Mouse (Mus musculus) hindbrain, embryonic 16.5 days (tissue): ENCODE measurements around the gene Bola1. TPM values are rescaled to one million over a fixed set of nuclear protein-coding genes. Genes with fewer than 3 reads are reported as not detected.

Source experiments
- ATAC-seq: fragments of 200-750 bp; cut with Nextera tagmentation; 2 replicates; pipeline ENCODE4 v1.8.0; 2017; ENCODE audit warnings: moderate TSS enrichment, moderate library complexity
- H3K27ac ChIP-seq: fragments of 300-500 bp; sonication (generic); 2 replicates; pipeline ENCODE4 v1.5.1; 2014; ENCODE audit warnings: low read depth, mild to moderate bottlenecking, control low read depth, low read length, moderate library complexity
- H3K27me3 ChIP-seq: fragments of 300-500 bp; sonication (generic); replicated peaks from 2 replicates; pipeline ENCODE4 v1.6.1; 2014; ENCODE audit warnings: low read length; ENCODE audit not compliant: control insufficient read depth, insufficient read depth
- H3K36me3 ChIP-seq: fragments of 300-500 bp; sonication (generic); 2 replicates; pipeline ENCODE4 v1.6.1; 2014; ENCODE audit warnings: mild to moderate bottlenecking, low read length, moderate library complexity, mixed read lengths; ENCODE audit not compliant: control insufficient read depth, insufficient read depth
- H3K4me1 ChIP-seq: fragments of 300-500 bp; sonication (generic); 2 replicates; pipeline ENCODE4 v1.6.1; 2014; ENCODE audit warnings: low read depth, low read length; ENCODE audit not compliant: control insufficient read depth, insufficient read depth
- H3K4me2 ChIP-seq: fragments of 300-500 bp; sonication (generic); 2 replicates; pipeline ENCODE4 v1.6.1; 2014; ENCODE audit warnings: mild to moderate bottlenecking, low read length, control low read depth, moderate library complexity
- H3K4me3 ChIP-seq: fragments of 300-500 bp; sonication (generic); 2 replicates; pipeline ENCODE4 v1.5.1; 2014; ENCODE audit warnings: mild to moderate bottlenecking, low read length, control low read depth, moderate library complexity
- H3K9ac ChIP-seq: fragments of 300-500 bp; sonication (generic); 2 replicates; pipeline ENCODE4 v1.6.1; 2014; ENCODE audit warnings: low read depth, mild to moderate bottlenecking, control low read depth, low read length, moderate library complexity
- H3K9me3 ChIP-seq: fragments of 300-500 bp; sonication (generic); 2 replicates; pipeline ENCODE4 v1.6.1; 2014; ENCODE audit warnings: mild to moderate bottlenecking, low read length, moderate library complexity; ENCODE audit not compliant: control insufficient read depth
- WGBS: fragments of 180-500 bp; shearing (Covaris S2); extraction: QIAGEN DNeasy Blood & Tissue Kit; methylation state at CpG from one replicate; pipeline ENCODE4 v1.1.7; 2014; 5-methylcytosine and 5-hydroxymethylcytosine counted together
- polyA plus RNA-seq: library from polyadenylated mRNA; unstranded; fragments of >200 nt; fragmentation: Nextera tagmentation; extraction: Ambion mirVana; gene quantifications from 2 replicates; pipeline ENCODE4 v1.2.1, GENCODE M21; 2015

Bola1 gene
- polyA plus RNA-seq, 1 experiment from 2014 or later, result 57.2 TPM

DNA sequence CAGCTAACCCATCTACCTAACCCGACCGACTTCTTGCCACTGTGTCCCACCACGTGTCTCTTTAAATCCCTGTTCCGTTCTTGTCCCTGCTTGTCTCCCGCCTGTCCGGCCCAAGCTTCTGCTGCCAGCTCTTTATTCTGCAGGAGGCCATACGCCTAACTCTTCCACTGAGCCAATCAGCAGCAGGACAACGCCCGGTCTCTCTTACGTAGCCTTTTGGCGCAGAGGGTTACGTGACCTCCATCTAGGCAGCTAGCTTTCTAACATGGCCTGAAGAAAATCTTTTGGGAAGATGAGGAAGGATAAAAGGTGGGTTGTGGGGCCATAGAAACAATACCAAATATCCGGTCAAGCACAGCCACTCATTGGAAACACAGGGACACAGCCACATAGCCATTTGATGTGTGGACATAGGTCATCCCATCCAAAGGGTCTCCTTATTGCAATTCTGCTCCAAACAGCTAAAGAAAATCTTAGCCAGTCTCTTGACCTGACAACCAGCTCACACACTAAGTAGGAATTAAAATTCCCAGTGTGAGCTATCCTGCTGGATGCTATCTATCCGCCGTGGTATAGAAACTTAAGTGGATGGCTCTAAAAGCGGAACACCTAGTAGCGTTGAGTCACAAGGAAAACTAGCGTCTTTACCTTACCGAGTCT, 42.8 kb upstream of the Bola1 start:
- peak; percentile 83 for ATAC-seq
- Histone ChIP-seq H3K9me3 (no peaks in the 10 kb centered on the region), H3K4me1 (peaks cover 16% of the 10 kb centered on the region), H3K27ac (peak overlapping the region; percentile 97), H3K4me2 (peak overlapping the region; percentile 84), H3K4me3 (peak overlapping the region; percentile 65), H3K9ac (peak overlapping the region; percentile 83), H3K36me3 (no peaks in the 10 kb centered on the region), H3K27me3 (no peaks in the 10 kb centered on the region)
- WGBS, result under 1% methylated on average over 19 of the region's 19 CpGs

DNA sequence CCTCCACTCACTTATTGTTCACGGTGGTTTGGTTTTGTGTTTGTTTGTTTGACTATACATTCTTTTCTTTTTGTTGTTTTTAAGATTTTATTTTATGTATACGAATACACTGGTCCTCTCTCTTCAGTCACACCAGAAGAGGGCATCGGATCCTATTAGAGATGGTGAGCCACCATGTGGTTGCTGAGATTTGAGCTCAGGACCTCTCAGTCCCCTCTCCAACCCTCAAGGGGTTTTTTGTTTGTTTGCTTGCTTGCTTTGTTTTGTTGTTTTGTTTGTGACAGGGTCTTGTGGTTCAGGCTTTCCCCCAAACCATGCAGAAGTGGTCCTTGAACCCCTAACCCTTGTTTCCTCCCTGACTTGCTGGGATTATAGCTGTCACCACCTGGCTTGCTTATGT, 42.1 kb upstream of the Bola1 start:
- WGBS, result 47% methylated on average over 3 of the region's 3 CpGs
- Histone ChIP-seq H3K9me3 (no peaks in the 10 kb centered on the region), H3K4me2 (peak overlapping the region; percentile 84), H3K9ac (peak overlapping the region; percentile 83), H3K4me1 (peaks cover 16% of the 10 kb centered on the region), H3K4me3 (peak overlapping the region; percentile 65), H3K36me3 (no peaks in the 10 kb centered on the region), H3K27me3 (no peaks in the 10 kb centered on the region), H3K27ac (peak overlapping the region; percentile 97)
- ATAC-seq, result no peak

DNA sequence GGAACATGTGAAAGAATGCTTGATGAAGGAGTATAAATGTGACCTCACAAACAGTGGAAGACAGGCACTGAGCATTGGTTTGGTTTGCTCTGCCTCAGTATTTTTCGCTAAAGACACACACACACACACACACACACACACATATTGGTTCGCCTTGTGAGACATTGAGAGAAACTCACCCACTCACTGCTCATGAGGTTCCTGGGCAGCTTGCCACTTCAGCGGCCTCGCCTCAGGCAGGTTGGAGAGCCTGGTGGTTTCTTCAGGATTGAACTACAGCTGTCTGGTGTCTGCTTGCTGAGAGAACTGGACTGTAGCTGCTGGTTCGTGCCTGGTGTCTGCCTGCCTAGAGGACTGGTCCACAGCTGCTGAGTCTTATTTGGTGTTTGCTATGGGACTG, 40.7 kb upstream of the Bola1 start:
- 91% methylated on average over 5 of the region's 5 CpGs for WGBS
- no peaks in the 10 kb centered on the region for H3K27me3 ChIP-seq
- ATAC-seq, result no peak
- H3K27ac ChIP-seq, result no peak overlapping the region
- H3K4me1 ChIP-seq, result peaks cover 16% of the 10 kb centered on the region
- no peak overlapping the region for H3K4me2 ChIP-seq
- H3K9me3 ChIP-seq, result no peaks in the 10 kb centered on the region
- H3K9ac ChIP-seq, result no peak overlapping the region
- H3K4me3 ChIP-seq, result no peak overlapping the region
- H3K36me3 ChIP-seq, result no peaks in the 10 kb centered on the region

DNA sequence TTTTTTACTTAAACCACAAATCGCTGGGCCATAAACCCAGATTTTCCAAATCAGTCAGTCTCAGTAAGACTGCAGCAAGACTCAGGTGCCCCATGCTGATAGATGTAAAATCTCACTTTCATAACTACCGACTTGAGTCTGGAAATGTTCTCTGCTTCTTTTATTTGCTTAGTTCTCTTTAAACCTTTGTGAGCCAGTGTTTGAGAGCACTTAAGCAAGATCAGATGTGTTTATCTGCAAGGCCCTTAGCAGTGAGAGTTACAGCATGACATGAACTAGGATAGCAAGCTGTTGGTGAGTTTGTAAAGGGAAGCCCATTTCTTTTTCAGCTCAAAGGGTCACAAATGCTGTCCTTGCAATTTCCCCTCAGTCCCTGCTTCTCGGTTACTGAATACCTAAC, 37.7 kb upstream of the Bola1 start:
- no peak overlapping the region for H3K27ac ChIP-seq
- H3K4me1 ChIP-seq, result peaks cover 7% of the 10 kb centered on the region
- 84% methylated on average over 3 of the region's 3 CpGs for WGBS
- no peak overlapping the region for H3K9ac ChIP-seq
- no peak for ATAC-seq
- no peaks in the 10 kb centered on the region for H3K9me3 ChIP-seq
- H3K4me3 ChIP-seq, result no peak overlapping the region
- no peaks in the 10 kb centered on the region for H3K36me3 ChIP-seq
- no peaks in the 10 kb centered on the region for H3K27me3 ChIP-seq
- no peak overlapping the region for H3K4me2 ChIP-seq

DNA sequence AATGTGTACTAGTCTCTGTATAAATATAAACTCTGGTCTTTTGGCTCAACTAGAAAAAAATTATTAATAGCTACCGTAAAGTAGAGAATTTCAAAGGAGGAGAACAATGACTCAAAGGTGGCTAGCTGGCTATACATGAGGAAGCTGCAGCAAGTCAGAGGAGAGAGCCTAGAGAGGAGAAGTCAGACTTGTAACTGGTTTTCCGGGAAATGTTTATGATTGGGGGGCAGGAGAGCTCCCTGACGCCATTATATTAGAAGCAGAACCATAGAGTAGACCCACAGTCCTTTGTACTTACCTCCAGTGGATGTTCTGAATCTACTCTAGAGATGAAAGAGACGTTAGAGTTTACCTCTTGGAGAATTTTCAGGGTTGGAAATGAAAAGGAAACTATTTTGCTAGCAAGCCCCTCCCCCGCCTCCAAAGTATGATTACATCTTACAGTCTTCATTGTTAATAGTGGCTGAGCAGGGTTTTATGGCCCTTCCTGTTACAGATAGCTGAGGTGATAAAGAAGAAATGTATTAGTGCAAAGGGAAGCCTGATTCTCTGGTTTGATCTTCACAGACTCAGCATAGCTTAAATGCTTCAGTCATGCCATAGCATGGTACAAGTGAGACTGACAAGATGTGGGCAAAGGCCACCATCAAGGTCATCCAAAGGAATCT, 36.6 kb upstream of the Bola1 start:
- no peaks in the 10 kb centered on the region for H3K36me3 ChIP-seq
- no peak overlapping the region for H3K27ac ChIP-seq
- no peak overlapping the region for H3K4me2 ChIP-seq
- H3K9ac ChIP-seq, result no peak overlapping the region
- ATAC-seq, result no peak
- H3K9me3 ChIP-seq, result no peaks in the 10 kb centered on the region
- WGBS, result 85% methylated on average over 5 of the region's 5 CpGs
- no peaks in the 10 kb centered on the region for H3K4me1 ChIP-seq
- no peak overlapping the region for H3K4me3 ChIP-seq
- no peaks in the 10 kb centered on the region for H3K27me3 ChIP-seq

DNA sequence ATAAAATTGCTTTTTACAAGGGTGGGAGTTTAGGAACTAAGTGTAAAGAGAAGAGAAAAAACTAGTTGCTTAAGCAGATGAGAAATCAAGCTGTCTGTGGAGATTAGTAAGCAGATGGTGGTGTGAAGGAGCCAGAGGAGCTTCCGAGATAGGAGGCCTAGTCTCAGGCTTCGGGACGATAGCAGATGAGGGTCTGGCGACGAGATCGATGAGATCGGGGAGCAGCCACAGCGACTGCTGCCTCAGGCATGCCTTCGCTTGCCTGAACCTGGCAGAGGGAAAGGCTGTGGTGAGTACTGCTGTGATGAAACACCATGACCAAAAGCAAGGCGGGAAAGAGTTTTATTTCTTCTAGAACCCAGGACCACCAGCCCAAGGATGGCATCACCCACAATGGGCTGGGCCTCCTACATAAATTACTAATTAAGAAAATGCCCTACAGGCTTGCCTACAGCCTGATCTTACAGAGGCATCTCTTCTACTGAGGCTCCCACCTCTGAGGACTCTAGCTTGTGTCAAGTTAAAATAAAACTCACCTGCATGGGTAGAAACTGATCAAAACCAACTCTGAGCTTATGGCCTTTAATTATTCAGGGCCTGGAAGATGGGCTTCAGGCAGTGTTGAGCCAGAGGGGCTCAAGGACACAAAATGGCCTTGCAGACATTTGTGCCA, 35.3 kb upstream of the Bola1 start:
- H3K9me3 ChIP-seq, result no peaks in the 10 kb centered on the region
- 65% methylated on average over 10 of the region's 10 CpGs for WGBS
- H3K27ac ChIP-seq, result no peak overlapping the region
- no peaks in the 10 kb centered on the region for H3K4me1 ChIP-seq
- ATAC-seq, result peak; percentile 63
- no peaks in the 10 kb centered on the region for H3K36me3 ChIP-seq
- no peaks in the 10 kb centered on the region for H3K27me3 ChIP-seq
- H3K4me3 ChIP-seq, result no peak overlapping the region
- no peak overlapping the region for H3K4me2 ChIP-seq
- H3K9ac ChIP-seq, result no peak overlapping the region

DNA sequence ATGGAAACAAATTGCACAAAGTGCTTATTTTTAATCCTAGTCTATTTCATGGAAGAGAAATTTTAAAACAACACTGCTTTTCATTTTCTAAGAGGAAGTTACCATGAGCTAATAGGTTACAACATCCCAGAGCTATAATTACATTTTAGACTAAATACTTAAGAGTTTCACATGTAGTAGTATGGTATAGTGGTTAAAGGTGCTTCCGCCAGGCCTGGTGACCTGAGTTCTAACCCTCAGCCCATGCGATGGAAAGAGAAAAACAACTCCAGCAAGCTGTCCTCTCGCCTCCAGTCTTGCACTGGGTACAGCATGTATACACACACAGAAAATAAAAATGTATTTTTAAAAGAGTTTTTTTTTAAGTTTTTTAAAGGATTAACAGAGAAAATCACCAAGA, 32.3 kb upstream of the Bola1 start:
- Histone ChIP-seq H3K9ac (no peak overlapping the region), H3K4me1 (peaks cover 4% of the 10 kb centered on the region), H3K27ac (no peak overlapping the region), H3K36me3 (no peaks in the 10 kb centered on the region), H3K9me3 (no peaks in the 10 kb centered on the region), H3K4me2 (no peak overlapping the region), H3K4me3 (no peak overlapping the region), H3K27me3 (no peaks in the 10 kb centered on the region)
- no peak for ATAC-seq
- WGBS, result 94% methylated on average over 3 of the region's 3 CpGs

DNA sequence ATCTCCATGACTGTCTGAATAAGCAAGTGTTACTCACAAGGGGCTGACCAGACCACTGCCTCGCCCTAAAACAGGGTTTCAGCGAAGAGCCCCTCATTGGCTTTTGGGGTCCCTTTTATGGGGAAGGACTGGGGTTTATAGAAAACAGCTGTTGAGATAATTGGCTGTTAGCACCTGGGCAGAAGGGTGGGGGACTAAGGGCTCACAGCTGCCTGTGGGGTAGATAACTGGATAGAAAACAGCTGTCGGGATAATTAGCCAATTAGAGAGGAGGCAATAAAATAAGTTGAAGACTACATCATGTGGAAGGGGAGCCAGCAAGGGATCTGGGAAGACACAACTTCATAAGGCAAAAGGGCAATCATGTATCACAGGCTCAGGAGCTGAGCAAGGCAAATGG, 31.4 kb upstream of the Bola1 start:
- Histone ChIP-seq H3K4me3 (no peak overlapping the region), H3K4me1 (peaks cover 4% of the 10 kb centered on the region), H3K4me2 (no peak overlapping the region), H3K9ac (no peak overlapping the region), H3K36me3 (no peaks in the 10 kb centered on the region), H3K27ac (no peak overlapping the region), H3K9me3 (no peaks in the 10 kb centered on the region), H3K27me3 (no peaks in the 10 kb centered on the region)
- WGBS, result 83% methylated on average over 3 of the region's 3 CpGs
- no peak for ATAC-seq

DNA sequence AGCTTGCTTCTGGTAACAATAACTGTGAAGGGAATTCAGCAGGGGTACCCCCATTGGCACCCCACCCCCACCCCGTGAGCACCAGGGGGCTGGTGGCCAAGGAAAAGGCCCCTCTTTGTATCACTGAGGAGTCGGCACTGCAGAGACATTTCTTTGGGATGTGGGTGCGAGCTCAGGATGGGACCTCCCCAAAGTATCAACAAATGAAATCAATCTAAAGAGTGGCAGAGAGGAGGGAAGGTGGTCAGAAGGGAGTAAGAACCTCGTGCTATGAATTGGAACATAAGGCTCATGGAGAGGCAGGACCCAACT, 29.5 kb upstream of the Bola1 start:
- H3K4me2 ChIP-seq, result no peak overlapping the region
- H3K4me3 ChIP-seq, result no peak overlapping the region
- no peak overlapping the region for H3K9ac ChIP-seq
- no peaks in the 10 kb centered on the region for H3K9me3 ChIP-seq
- no peaks in the 10 kb centered on the region for H3K36me3 ChIP-seq
- H3K27ac ChIP-seq, result no peak overlapping the region
- H3K4me1 ChIP-seq, result peaks cover 11% of the 10 kb centered on the region
- no peak for ATAC-seq
- H3K27me3 ChIP-seq, result no peaks in the 10 kb centered on the region
- WGBS, result 66% methylated on average over 4 of the region's 4 CpGs
